Mouse (Mus musculus): ENCODE measurements around the gene Dusp8. TPM values are rescaled to one million over a fixed set of nuclear protein-coding genes. Genes with fewer than 3 reads are reported as not detected.
A peak's percentile ranks its signal among the peaks of the same experiment; 100 is the strongest.

The Dusp8 gene
- polyA plus RNA-seq, 1 experiment = 2.0 TPM

- Histone ChIP-seq H3K27me3 (ENCODE audit: control insufficient read depth, insufficient read depth, low read length, poor library complexity, severe bottlenecking) (0 out of 2 replicates have a peak, but pooled peaks cover 3% of the 10 kb centered on the region), H3K36me3 (ENCODE audit: control insufficient read depth, insufficient read depth, low read length, poor library complexity, severe bottlenecking) (no peaks in the 10 kb centered on the region), H3K9me3 (replicated peaks; ENCODE audit: control insufficient read depth, insufficient read depth, low read length, poor library complexity, severe bottlenecking) (no peaks in the 10 kb centered on the region), H3K9ac (ENCODE audit: low read depth, poor library complexity, severe bottlenecking) (no peak overlapping the region), H3K27ac (ENCODE audit: insufficient read depth, low read length) (no peak overlapping the region), H3K4me1 (ENCODE audit: control insufficient read depth, insufficient read depth, low read length) (no peaks in the 10 kb centered on the region), H3K4me3 (ENCODE audit: low read depth, low read length) (no peak overlapping the region)
- TF ChIP-seq POLR2A (IDR thresholded peaks at IDR 0.05; ENCODE audit: insufficient read depth, low read length) (no peak), EP300 (IDR thresholded peaks at IDR 0.05; ENCODE audit: insufficient read depth, low read depth, low read length) (no peak), CTCF (IDR thresholded peaks at IDR 0.05; ENCODE audit: low read depth, low read length) (no peak)
Measured at GRCm38 (mm10) chr7:142083588-142084317, 11.9 kb downstream of the Dusp8 start.

- H3K9me3 ChIP-seq (replicated peaks; ENCODE audit: control insufficient read depth, insufficient read depth, low read length, poor library complexity, severe bottlenecking) = no peaks in the 10 kb centered on the region
- H3K27me3 ChIP-seq (ENCODE audit: control insufficient read depth, insufficient read depth, low read length, poor library complexity, severe bottlenecking) = 0 out of 2 replicates have a peak, but pooled peaks cover 3% of the 10 kb centered on the region
- peak overlapping the region; percentile 46 for H3K9ac ChIP-seq (ENCODE audit: low read depth, poor library complexity, severe bottlenecking)
- no peak overlapping the region for H3K27ac ChIP-seq (ENCODE audit: insufficient read depth, low read length)
- peak overlapping the region; percentile 55 for H3K4me3 ChIP-seq (ENCODE audit: low read depth, low read length)
- H3K4me1 ChIP-seq (ENCODE audit: control insufficient read depth, insufficient read depth, low read length) = no peaks in the 10 kb centered on the region
- no peak for TF ChIP-seq POLR2A (IDR thresholded peaks at IDR 0.05; ENCODE audit: insufficient read depth, low read length)
- no peak for TF ChIP-seq CTCF (IDR thresholded peaks at IDR 0.05; ENCODE audit: low read depth, low read length)
- no peak for TF ChIP-seq EP300 (IDR thresholded peaks at IDR 0.05; ENCODE audit: insufficient read depth, low read depth, low read length)
- no peaks in the 10 kb centered on the region for H3K36me3 ChIP-seq (ENCODE audit: control insufficient read depth, insufficient read depth, low read length, poor library complexity, severe bottlenecking)
Measured at GRCm38 (mm10) chr7:142082607-142083006, 13.0 kb downstream of the Dusp8 start.

GRCm38 (mm10) chr7:142082179-142082578 lies 13.5 kb downstream of the Dusp8 start:
- Histone ChIP-seq H3K27ac (ENCODE audit: insufficient read depth, low read length) (no peak overlapping the region), H3K9me3 (replicated peaks; ENCODE audit: control insufficient read depth, insufficient read depth, low read length, poor library complexity, severe bottlenecking) (no peaks in the 10 kb centered on the region), H3K4me3 (ENCODE audit: low read depth, low read length) (peak overlapping the region; percentile 55), H3K27me3 (ENCODE audit: control insufficient read depth, insufficient read depth, low read length, poor library complexity, severe bottlenecking) (0 out of 2 replicates have a peak, but pooled peaks cover 3% of the 10 kb centered on the region), H3K36me3 (ENCODE audit: control insufficient read depth, insufficient read depth, low read length, poor library complexity, severe bottlenecking) (no peaks in the 10 kb centered on the region), H3K4me1 (ENCODE audit: control insufficient read depth, insufficient read depth, low read length) (no peaks in the 10 kb centered on the region), H3K9ac (ENCODE audit: low read depth, poor library complexity, severe bottlenecking) (peak overlapping the region; percentile 46)
- TF ChIP-seq CTCF (IDR thresholded peaks at IDR 0.05; ENCODE audit: low read depth, low read length) (no peak), EP300 (IDR thresholded peaks at IDR 0.05; ENCODE audit: insufficient read depth, low read depth, low read length) (no peak), POLR2A (IDR thresholded peaks at IDR 0.05; ENCODE audit: insufficient read depth, low read length) (no peak)

GRCm38 (mm10) chr7:142081736-142082135 lies 13.9 kb downstream of the Dusp8 start:
- no peaks in the 10 kb centered on the region for H3K9me3 ChIP-seq (replicated peaks; ENCODE audit: control insufficient read depth, insufficient read depth, low read length, poor library complexity, severe bottlenecking)
- H3K4me1 ChIP-seq (ENCODE audit: control insufficient read depth, insufficient read depth, low read length) = no peaks in the 10 kb centered on the region
- no peaks in the 10 kb centered on the region for H3K36me3 ChIP-seq (ENCODE audit: control insufficient read depth, insufficient read depth, low read length, poor library complexity, severe bottlenecking)
- TF ChIP-seq EP300 (IDR thresholded peaks at IDR 0.05; ENCODE audit: insufficient read depth, low read depth, low read length) (no peak), POLR2A (IDR thresholded peaks at IDR 0.05; ENCODE audit: insufficient read depth, low read length) (no peak), CTCF (IDR thresholded peaks at IDR 0.05; ENCODE audit: low read depth, low read length) (no peak)
- no peak overlapping the region for H3K27ac ChIP-seq (ENCODE audit: insufficient read depth, low read length)
- H3K9ac ChIP-seq (ENCODE audit: low read depth, poor library complexity, severe bottlenecking) = peak overlapping the region; percentile 46; the same call in 1 of the 2 replicates
- H3K4me3 ChIP-seq (ENCODE audit: low read depth, low read length) = peak overlapping the region; percentile 43; the same call in 1 of the 2 replicates
- H3K27me3 ChIP-seq (ENCODE audit: control insufficient read depth, insufficient read depth, low read length, poor library complexity, severe bottlenecking) = 0 out of 2 replicates have a peak, but pooled peaks cover 3% of the 10 kb centered on the region

GRCm38 (mm10) chr7:142080876-142081275 lies 14.8 kb downstream of the Dusp8 start:
- H3K4me3 ChIP-seq (ENCODE audit: low read depth, low read length) = no peak overlapping the region

GRCm38 (mm10) chr7:142079365-142079764 lies 16.3 kb downstream of the Dusp8 start:
- Histone ChIP-seq H3K9ac (ENCODE audit: low read depth, poor library complexity, severe bottlenecking) (no peak overlapping the region), H3K36me3 (ENCODE audit: control insufficient read depth, insufficient read depth, low read length, poor library complexity, severe bottlenecking) (no peaks in the 10 kb centered on the region), H3K27ac (ENCODE audit: insufficient read depth, low read length) (no peak overlapping the region), H3K4me3 (ENCODE audit: low read depth, low read length) (no peak overlapping the region), H3K4me1 (ENCODE audit: control insufficient read depth, insufficient read depth, low read length) (no peaks in the 10 kb centered on the region), H3K27me3 (ENCODE audit: control insufficient read depth, insufficient read depth, low read length, poor library complexity, severe bottlenecking) (0 out of 2 replicates have a peak, but pooled peaks cover 3% of the 10 kb centered on the region), H3K9me3 (replicated peaks; ENCODE audit: control insufficient read depth, insufficient read depth, low read length, poor library complexity, severe bottlenecking) (no peaks in the 10 kb centered on the region)
- TF ChIP-seq EP300 (IDR thresholded peaks at IDR 0.05; ENCODE audit: insufficient read depth, low read depth, low read length) = no peak
- TF ChIP-seq POLR2A (IDR thresholded peaks at IDR 0.05; ENCODE audit: insufficient read depth, low read length) = no peak
- no peak for TF ChIP-seq CTCF (IDR thresholded peaks at IDR 0.05; ENCODE audit: low read depth, low read length)

More at GRCm38 (mm10) chr7:142080876-142081275, 14.8 kb downstream of the Dusp8 start:
- no peak overlapping the region for H3K27ac ChIP-seq (ENCODE audit: insufficient read depth, low read length)
- no peaks in the 10 kb centered on the region for H3K36me3 ChIP-seq (ENCODE audit: control insufficient read depth, insufficient read depth, low read length, poor library complexity, severe bottlenecking)
- H3K9ac ChIP-seq (ENCODE audit: low read depth, poor library complexity, severe bottlenecking) = no peak overlapping the region
- H3K9me3 ChIP-seq (replicated peaks; ENCODE audit: control insufficient read depth, insufficient read depth, low read length, poor library complexity, severe bottlenecking) = no peaks in the 10 kb centered on the region
- TF ChIP-seq CTCF (IDR thresholded peaks at IDR 0.05; ENCODE audit: low read depth, low read length) (no peak), POLR2A (IDR thresholded peaks at IDR 0.05; ENCODE audit: insufficient read depth, low read length) (no peak), EP300 (IDR thresholded peaks at IDR 0.05; ENCODE audit: insufficient read depth, low read depth, low read length) (no peak)
- H3K4me1 ChIP-seq (ENCODE audit: control insufficient read depth, insufficient read depth, low read length) = no peaks in the 10 kb centered on the region
- H3K27me3 ChIP-seq (ENCODE audit: control insufficient read depth, insufficient read depth, low read length, poor library complexity, severe bottlenecking) = 0 out of 2 replicates have a peak, but pooled peaks cover 3% of the 10 kb centered on the region

Measured in ES-Bruce4 (cell line).